Mouse (Mus musculus): ENCODE data around the gene Agt.
A peak's percentile ranks its signal among the peaks of the same experiment; 100 is the strongest.

The Agt gene

DNA sequence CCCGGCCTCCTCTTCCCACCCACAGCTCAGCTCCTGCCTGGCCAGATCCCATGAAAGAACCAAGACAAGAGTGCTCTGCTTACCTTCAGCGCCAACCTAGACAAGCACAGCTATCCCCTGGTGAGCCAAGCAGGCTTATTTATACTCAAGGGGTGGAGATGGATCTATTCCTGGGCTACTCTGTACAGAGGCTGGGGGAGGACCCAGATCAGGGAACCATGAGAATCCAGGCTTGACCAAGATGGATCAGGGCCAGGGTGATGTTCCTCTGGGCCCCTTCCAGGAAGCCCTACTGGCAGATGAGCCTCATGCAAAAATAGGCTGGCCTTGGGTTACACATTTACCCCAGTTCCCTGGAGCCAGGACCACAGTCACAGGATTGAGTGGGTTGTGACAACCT lies at the start of gene Agt:
Gene Agt (minus strand): TSS at position 114 of the 400 bp plus-strand sequence.
- DNase-seq (ENCODE audit: low spot score in 2 of 2): no peak

DNA sequence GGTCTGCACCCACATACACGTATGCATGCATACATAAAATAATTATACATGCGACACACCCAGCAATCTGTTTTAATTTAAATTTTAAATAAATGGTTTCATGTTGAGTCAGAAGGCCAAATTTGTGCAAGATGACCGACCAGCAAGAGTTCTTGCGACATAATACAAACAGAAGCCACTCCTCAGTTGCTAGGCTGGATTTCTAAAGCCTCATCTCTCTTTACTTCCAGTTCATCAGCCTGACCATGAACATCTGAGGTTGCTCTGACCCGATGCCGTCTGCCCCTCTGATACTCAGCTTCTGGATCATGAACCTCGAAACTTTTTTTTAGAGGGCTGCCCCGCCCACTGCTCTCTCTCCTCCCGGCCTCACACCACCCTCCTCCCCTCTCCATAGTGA lies 48.7 kb upstream of the Agt start:
- DNase-seq (ENCODE audit: low spot score in 2 of 2): no peak

DNA sequence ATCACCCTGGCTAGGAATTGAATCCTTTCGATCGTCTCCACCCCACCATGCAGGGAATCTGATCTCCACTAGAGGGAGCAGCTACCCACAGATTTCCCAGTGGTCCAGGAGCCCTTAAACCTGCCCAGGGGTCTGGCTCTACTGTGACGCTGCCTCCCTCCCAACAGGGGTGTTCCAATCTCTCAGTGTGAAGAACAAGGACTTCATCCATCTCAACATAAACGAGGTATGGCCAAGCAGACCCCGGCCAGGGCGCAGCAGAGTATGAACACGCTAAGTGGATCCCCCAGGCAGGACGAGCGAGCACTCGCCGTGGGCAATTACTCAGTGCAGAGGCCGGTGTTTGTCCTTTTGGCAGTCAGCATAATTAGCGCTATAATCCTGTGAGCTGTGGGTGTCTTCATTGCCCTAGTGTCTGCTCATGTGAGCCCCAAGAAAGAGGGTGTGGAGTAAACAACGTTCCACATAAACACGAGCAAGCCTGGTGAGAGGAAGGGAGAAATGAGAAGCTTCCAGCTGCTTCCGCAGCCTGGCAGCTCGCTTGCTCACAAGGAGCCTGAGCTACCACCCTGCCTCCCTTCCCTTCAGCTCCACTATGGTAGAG lies 47.9 kb upstream of the Agt start:
- DNase-seq (ENCODE audit: low spot score in 2 of 2): peak in 1 of 2 experiments; percentile 55

DNA sequence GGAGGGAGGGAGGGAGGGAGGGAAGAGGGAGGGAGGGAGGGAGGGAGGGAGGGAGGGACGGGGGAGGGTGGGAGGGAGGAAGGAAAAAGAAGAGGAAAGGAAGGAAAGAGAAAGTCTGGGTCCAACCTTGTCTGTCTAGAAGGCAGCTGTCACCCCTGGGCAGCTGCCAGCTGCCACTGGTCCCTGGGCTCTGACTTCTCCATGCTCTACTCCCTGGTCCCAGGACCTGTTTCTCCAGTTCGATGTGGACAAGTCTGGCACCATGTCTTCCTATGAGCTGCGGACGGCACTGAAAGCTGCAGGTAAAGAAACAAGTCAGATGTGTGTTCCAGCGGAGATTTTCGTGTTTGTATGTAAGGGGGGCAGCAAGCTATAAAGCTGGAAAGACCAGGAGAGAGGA lies 44.8 kb upstream of the Agt start:
- DNase-seq (ENCODE audit: low spot score in 2 of 2): no peak

DNA sequence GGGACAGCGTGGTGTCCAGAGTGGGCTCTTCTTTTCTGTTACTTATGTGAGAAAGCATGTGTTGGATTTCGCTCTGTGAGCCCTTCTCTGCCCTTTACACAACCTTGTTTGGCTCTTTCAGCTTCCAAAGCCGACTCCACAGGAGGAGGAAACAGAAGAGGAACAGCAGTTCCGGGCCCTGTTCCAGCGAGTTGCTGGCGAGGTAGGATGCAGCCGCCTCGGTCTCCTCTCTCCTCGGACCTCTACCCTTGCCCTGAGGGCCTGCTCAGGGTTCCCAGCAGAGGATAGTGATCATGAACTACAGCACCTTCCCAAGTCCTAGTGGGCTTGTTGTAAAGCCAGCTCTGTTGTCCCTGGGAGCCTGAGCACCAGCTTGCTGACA lies 39.5 kb upstream of the Agt start:
- DNase-seq (ENCODE audit: low spot score in 2 of 2): no peak

DNA sequence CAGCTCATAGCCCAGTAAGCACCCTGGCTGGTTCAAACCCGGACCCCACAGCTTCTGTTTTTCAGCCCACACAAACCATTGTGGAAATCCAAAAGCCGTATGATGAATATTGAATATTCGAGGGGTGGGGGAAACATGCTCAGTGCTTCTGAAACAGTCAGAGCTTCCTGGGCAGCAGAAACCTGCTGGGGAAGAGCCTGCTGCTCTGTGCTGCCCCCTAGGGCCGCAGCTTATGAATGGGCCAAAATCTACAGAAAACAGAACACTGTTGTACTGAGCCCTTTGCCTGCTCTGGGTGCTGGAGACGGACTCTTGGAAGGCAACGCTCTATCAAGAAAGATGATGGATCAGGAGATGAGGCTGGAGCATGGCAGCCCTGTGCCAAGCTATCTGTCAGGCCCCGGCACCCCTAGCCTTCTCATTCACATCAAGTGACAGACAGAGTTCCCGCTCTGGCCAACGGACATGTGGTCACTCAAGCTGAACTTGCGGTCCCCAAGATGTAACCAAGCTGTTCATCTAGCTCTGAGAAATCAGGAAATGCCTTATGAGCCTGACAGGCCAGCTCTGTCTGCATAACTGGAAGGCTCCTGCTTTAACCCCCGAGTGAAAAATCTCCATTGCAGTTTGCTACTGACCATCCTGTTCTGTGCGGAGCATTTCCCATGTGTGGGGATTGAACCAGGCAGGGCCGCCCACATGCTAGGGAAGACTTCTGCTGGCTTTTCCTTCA lies 38.9 kb upstream of the Agt start:
- no peak for DNase-seq (ENCODE audit: low spot score in 2 of 2)

DNA sequence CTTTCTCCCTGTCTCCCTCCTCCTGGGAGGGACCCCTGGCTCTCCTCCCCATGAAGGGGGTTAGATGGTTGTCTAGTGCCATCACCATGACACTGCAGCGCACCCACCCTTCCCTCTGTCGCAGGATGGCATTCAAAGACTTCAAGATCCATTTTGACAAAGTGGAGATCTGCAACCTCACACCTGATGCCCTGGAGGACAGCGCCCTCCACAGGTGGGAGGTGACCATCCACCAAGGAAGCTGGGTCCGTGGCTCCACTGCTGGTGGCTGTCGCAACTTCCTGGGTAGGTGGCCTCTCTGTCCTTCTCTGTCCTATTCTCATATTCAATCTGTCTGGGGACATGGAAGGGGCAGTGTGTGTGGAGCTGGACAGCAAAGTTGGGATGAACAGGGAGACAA lies 34.6 kb upstream of the Agt start:
- no peak for DNase-seq (ENCODE audit: low spot score in 2 of 2)

DNA sequence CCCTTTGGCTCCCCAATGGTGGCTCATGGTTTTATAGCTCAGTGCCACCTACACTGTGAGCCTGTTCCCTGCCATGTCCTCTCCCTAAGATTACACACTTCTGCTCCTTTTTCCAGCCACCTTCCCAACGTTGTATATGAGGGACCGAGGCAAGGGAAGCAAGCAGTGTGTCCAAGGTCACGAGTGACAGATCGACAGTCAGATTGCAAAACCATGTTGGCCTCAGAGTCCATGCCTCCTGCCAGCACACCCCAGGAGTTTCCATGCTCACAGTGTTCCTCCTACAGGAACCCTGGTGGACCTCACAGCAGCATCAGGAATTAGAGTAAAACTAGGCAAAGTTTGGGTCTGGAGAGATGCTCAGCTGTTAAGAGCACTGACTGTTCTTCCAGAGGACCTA lies 19.9 kb upstream of the Agt start:
- DNase-seq (ENCODE audit: low spot score in 2 of 2): no peak

DNA sequence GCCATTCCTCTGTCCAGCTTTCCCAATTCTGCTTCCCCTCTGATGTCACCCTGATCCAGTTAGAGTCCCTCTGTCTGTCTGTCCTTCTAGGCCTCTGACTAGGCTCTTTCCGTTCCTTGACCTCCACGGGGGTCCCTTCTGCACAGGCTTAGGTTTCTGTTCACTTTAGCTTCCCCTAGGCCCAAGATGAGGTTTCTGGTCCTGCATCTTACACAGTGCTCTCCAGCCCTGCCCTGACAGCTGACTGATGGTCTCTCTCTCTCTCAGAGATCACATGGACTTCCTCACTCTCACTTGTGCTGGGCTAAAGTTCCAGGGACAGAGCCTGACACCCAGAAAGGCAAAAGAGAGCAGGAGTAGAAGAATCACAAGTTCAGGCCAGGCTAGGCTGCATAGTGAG lies 17.1 kb upstream of the Agt start:
- DNase-seq (ENCODE audit: low spot score in 2 of 2): no peak

DNA sequence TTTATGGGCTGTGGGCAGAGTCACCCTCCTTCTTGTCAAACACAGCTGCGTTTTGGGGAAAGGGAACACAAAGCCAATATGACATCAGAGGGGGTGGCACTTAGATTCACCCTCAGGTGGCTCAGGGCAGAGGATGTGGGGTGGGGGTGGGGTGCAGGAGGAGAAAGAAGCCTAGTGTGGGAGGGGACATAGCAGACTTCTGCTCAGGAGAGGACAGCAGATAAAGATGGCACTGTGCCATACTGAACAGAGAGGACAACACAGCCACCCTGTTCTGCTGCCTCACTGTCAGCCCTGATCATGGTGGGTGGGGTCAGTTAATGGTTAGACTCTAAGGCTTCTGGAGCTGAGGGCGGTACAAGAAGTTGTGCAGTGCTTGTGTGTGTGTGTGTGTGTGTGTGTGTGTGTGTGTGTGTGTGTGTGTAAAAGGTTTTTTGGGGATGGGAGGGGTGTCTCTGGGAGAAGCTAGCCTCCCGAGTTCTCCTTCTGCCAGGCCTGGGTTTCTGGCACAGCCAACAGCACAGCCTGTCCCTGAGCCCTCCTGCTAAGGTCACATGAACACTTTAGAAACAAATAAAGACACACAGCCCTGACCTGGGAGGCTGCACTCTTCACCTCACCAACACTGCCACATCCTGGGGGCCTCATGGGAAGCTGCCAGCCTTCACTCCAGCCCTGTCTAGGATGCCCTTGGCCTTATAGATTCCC lies 16.4 kb upstream of the Agt start:
- no peak for DNase-seq (ENCODE audit: low spot score in 2 of 2)

DNA sequence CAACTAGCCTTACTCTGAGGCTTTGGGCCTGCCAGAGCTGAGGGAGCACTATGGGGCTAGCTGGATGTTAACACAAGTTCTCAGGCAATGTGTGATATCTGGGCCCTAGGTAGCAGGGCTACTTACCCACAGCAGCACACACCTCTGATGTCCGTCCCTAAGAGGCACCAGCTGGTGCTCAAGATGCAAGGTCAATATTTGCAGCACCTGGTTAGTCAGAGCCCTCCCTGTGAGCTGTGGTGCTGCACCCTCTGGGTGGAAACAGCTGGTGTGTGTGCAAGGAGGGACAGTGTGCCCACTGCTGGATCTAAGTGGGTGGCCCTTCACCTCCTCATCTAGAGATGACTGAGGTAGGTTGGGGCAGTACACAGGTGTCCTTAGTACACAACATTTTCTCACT lies 7.2 kb upstream of the Agt start:
- no peak for DNase-seq (ENCODE audit: low spot score in 2 of 2)

DNA sequence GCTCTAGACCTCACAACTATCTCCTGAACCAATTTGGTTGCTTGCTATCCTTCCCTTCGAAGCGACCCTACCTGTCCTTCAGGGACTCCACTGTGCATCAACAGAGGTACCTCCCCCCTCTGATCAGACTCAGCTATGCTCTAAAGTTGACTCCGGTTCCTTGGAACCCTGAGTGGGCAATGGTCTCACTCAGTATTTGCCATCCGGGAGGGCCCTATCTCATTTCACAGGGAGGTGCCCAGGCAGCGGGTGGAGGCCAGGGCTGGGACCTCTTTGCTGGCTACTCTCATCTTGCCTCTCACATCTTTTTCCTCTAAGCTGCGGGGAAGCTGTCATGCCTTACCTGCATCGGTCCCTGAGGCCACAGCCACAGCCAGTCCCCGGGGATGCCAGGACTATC lies 6.3 kb upstream of the Agt start, which contains the start of gene Capn9:
Gene Capn9 (plus strand): TSS at position 301 of the 400 bp plus-strand sequence.
- DNase-seq (ENCODE audit: low spot score in 2 of 2): no peak

DNA sequence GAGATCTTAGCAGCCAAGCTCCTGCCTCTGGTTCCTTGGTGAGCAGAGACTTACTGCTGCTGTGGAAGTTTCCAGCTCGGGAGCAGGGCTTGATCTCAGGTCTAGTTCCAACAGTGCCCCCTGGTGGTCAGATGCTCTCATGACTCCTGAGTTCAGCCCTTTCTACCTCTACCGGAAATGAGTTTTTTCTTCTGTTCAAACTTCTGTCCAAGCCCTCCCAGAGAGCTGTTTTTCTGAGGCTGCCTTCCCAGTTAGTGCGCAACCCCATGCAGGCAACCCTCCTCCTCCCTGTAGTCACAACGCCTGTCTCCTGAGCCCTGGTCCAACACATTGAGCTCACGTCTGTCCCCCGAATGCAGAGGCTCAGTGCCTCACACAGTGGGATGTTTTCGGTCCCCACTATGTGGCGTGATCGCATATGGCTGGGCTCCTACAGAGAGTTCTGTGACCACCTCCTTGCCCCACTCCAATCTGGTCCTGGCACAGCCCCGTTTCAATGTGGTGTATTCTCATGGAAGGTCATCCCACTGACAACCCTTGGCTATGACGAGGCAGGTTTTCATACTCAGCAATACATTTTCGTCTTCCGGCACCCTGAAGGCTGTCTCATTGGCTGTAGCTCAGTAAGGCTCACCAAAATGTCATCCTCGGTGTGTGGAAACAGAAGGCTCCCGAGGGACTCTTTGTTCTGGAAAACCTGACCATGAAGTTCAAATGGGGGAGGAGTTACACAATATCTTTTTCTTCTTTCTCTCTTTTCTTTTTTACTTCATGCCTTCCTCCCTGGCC lies 4.2 kb upstream of the Agt start:
- DNase-seq (ENCODE audit: low spot score in 2 of 2): peak; percentile 62 to 73

DNA sequence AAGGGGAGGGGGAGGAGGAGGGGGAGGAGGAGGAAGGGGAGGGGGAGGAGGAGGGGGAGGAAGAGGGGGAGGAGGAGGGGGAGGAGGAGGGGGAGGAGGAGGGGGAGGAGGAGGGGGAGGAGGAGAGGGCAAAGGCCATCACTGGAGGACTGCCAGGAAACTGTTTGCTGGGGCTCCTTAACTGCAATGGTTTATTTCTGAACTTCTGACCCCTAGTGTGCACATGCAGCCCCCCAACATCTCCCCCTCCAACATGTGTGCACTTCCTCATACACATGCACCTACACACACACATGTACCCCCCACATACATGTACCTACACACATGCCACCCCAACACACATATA lies 2.9 kb upstream of the Agt start:
- DNase-seq (ENCODE audit: low spot score in 2 of 2): no peak

DNA sequence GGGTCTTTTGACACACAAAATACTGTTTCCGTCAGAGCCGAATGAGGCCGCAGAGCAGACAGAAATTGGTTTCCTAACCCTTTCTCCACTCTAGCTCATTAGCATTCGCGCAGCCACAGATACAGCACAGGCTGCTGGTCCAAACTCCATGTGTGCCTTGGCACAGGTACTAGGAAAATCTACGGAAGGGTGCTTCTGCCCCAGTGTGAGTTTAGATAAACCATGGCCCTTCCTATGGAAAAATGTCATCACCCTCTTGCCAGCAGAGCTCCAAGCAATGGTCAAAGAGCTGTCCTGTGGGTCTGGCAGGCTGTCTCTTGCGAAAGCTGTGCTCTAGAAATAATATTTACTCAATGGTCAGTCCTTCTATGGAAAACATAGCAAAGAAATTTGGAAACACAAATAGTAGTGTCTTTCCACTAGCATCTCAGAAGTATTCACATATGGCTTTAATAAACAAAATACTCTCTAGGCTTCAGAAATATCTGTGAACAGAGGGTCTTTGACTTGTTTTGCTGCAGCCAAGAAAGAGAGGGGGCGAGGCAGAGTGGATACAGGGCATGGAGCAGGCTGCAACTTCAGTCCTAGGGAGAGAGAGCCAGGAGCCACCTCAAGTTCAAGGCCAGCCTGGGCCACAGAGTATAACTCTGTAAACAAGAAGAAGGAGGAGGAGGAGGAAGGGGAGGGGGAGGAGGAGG lies 2.4 kb upstream of the Agt start:
- no peak for DNase-seq (ENCODE audit: low spot score in 2 of 2)

DNA sequence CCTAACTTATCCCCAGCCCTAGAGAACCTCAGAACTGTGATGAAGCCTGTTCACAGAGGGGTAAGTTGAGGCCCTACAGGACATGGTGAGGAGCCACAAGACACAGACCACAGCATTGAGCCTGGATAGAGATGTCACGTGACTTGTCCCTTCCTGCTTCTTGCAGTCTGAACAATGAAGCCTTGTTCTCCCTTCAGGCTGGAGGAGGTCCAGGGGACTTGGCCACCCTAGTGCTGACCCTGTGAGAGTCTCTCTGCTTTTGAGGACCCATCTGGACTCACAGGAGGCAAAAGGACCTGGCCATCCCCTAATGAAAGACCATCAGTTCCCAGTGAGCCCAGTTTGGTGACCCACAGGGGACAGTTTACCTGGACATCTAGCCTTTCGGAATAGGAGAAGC lies 406 bp downstream of the Agt start:
- no peak for DNase-seq (ENCODE audit: low spot score in 2 of 2)

DNA sequence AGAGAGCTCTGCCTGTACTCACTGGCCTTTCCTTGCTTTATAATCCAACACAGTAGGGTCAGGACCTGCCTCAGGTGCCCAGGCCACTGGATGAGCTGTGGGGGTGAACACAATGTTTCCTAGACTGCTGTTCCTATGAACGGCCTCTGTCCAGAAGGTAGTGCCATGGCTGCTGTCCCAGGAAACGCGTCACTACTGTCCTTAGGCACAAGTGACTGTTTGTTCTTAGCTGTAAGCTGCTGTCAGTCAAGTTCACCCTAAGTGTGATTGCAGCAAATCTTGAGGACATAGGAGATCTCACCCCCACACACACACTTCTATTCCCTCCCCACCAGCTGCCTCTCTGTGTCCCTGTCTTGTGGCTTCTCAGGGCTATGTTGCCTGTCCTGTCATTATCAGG lies 1.9 kb downstream of the Agt start:
- DNase-seq (ENCODE audit: low spot score in 2 of 2): no peak

DNA sequence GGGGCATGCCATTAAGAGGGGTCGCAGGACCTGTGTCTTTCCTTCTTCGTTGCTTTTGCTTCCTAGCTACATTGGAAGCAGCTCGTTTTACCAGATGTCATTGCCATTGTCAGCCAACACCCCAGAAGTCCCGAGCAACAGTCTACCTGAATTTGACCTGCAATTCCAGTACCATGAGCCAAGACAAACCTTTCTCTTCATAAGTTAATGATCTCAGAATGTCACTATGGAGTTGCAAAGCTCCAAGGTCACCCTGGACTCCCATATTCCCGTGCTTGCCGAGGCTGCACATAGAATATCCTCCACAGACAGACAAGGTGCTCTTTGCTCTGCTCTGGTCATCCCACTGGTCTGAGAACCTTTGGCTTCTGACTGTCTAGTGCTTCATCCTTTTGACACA lies 2.4 kb downstream of the Agt start:
- DNase-seq (ENCODE audit: low spot score in 2 of 2): no peak

DNA sequence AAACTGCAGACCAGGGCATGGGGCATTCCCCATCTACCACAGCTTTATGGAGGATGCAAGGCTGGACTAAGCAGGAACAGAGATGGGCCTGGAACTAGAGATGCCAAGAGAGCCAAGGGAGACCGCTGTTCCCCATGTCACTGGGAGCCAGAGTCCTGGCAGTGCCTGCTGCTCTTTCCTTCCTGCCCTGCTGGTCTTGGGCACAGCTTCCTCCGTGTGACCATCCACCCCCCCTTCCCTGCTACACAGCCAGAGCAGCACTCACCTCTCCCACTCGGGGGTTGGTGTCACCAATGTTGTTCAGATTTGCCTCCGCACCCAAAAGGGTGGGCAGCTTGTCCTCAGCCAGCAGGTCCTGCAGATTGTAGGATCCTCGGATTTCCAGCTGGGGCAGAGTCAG lies 12.0 kb downstream of the Agt start:
- DNase-seq (ENCODE audit: low spot score in 2 of 2): no peak

DNA sequence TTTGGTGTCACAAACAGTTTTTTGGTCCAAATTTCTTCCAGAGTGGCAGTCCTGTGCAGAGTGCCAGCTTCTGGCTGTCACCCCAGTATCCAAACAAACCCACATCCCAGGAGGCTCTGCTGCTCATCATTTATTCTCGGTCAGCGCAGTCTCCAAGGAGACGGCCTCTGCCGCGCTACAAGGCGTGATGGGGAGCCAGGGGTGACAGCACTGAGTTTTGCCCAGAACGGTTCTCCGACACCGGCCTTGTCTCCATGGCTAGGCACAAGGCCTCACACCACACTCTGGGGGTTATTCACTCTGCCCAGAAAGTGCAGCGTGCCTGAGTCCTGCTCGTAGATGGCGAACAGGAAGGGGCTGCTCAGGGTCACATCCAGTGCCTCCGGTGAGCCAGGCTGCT lies 12.8 kb downstream of the Agt start:
- DNase-seq (ENCODE audit: low spot score in 2 of 2): no peak

DNA sequence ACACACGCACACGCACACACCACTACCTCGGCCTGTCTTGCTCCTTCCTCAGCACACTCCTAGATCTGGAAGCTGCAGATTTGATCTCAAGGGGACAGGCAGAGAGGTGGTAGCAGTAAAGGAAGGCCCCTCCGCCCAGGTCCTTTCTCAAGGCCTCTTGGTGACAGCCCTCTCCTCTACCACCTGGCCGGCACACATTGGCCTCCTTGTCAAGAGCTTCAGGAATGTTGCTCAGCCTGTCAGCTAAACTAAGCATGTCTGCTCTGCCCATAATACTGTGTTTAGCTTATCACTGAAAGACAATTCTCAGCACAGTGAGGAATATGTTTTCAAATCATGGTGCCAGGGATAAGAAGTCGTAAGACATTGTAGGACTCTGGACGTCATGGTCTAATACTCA lies 13.3 kb downstream of the Agt start:
- no peak for DNase-seq (ENCODE audit: low spot score in 2 of 2)
